Mouse (Mus musculus) embryo, embryonic 9.5 days (tissue): Measurements from ENCODE around the gene Asic2.

Experiments used
- DNase-seq: peaks from one replicate; pipeline ENCODE4 v3.0.0-alpha.2; 2017; ENCODE audit errors: extremely low spot score

Asic2 gene

GRCm38 (mm10) chr11:80917688-80918087 lies 1050.6 kb downstream of the Asic2 start:
- DNase-seq = no peak

GRCm38 (mm10) chr11:80913408-80914024 lies 1054.7 kb downstream of the Asic2 start:
- no peak for DNase-seq

- no peak for DNase-seq
Observed at GRCm38 (mm10) chr11:80912721-80913120, 1055.5 kb downstream of the Asic2 start.

GRCm38 (mm10) chr11:80907820-80908219 lies 1060.4 kb downstream of the Asic2 start:
- DNase-seq = no peak

- DNase-seq = peak; percentile 43
Observed at GRCm38 (mm10) chr11:80906456-80906855, 1061.8 kb downstream of the Asic2 start.

- DNase-seq = no peak
Observed at GRCm38 (mm10) chr11:80904559-80904958, 1063.7 kb downstream of the Asic2 start.

- no peak for DNase-seq
Observed at GRCm38 (mm10) chr11:80903426-80903825, 1064.8 kb downstream of the Asic2 start.

GRCm38 (mm10) chr11:80902664-80903063 lies 1065.6 kb downstream of the Asic2 start:
- no peak for DNase-seq

GRCm38 (mm10) chr11:80900555-80900954 lies 1067.7 kb downstream of the Asic2 start:
- DNase-seq = no peak

GRCm38 (mm10) chr11:80895853-80896252 lies 1072.4 kb downstream of the Asic2 start:
- no peak for DNase-seq

GRCm38 (mm10) chr11:80889336-80890063 lies 1078.8 kb downstream of the Asic2 start:
- no peak for DNase-seq

GRCm38 (mm10) chr11:80887021-80887420 lies 1081.2 kb downstream of the Asic2 start:
- DNase-seq = no peak

- DNase-seq = no peak
Observed at GRCm38 (mm10) chr11:80886365-80886764, 1081.9 kb downstream of the Asic2 start.

- DNase-seq = no peak
Observed at GRCm38 (mm10) chr11:80884521-80885231, 1083.6 kb downstream of the Asic2 start.

- no peak for DNase-seq
Observed at GRCm38 (mm10) chr11:80882229-80882810, 1085.9 kb downstream of the Asic2 start.

GRCm38 (mm10) chr11:80878026-80878425 lies 1090.2 kb downstream of the Asic2 start:
- no peak for DNase-seq

- DNase-seq = no peak
Observed at GRCm38 (mm10) chr11:80877131-80877651, 1091.1 kb downstream of the Asic2 start.

- peak; percentile 68 for DNase-seq
Observed at GRCm38 (mm10) chr11:80872509-80873474, 1095.5 kb downstream of the Asic2 start.

- DNase-seq = no peak
Observed at GRCm38 (mm10) chr11:80868039-80868438, 1100.2 kb downstream of the Asic2 start.

GRCm38 (mm10) chr11:80862941-80863340 lies 1105.3 kb downstream of the Asic2 start:
- no peak for DNase-seq

- no peak for DNase-seq
Observed at GRCm38 (mm10) chr11:80858065-80858464, 1110.2 kb downstream of the Asic2 start, which contains the start of gene Spaca3. TSS of gene Spaca3 (plus strand) at chr11:80858365.
